Mouse (Mus musculus) liver, embryonic 15.5 days (tissue): ENCODE data around the gene Gtdc1. TPM values are rescaled to one million over a fixed set of nuclear protein-coding genes. Genes with fewer than 3 reads are reported as not detected.

Source experiments
- ATAC-seq: fragments of 200-750 bp; cut with Nextera tagmentation; 2 replicates; pipeline ENCODE4 v1.8.0; 2017; ENCODE audit warnings: moderate number of reproducible peaks, mild to moderate bottlenecking, moderate library complexity; ENCODE audit not compliant: insufficient read depth
- H3K27ac ChIP-seq: fragments of 300-500 bp; sonication (generic); replicated peaks from 2 replicates; pipeline ENCODE4 v1.5.1; 2015; ENCODE audit warnings: mild to moderate bottlenecking, inconsistent platforms
- H3K27me3 ChIP-seq: fragments of 300-500 bp; sonication (generic); 2 replicates; pipeline ENCODE4 v1.6.1; 2015; ENCODE audit warnings: mild to moderate bottlenecking, inconsistent platforms
- H3K36me3 ChIP-seq: fragments of 300-500 bp; sonication (generic); replicated peaks from 2 replicates; pipeline ENCODE4 v1.6.1; 2015; ENCODE audit warnings: moderate library complexity, mild to moderate bottlenecking, inconsistent platforms
- H3K4me1 ChIP-seq: fragments of 300-500 bp; sonication (generic); replicated peaks from 2 replicates; pipeline ENCODE4 v1.6.1; 2015; ENCODE audit warnings: inconsistent platforms
- H3K4me2 ChIP-seq: fragments of 300-500 bp; sonication (generic); 2 replicates; pipeline ENCODE4 v1.6.1; 2015; ENCODE audit warnings: moderate library complexity, mild to moderate bottlenecking, inconsistent platforms
- H3K4me3 ChIP-seq: fragments of 300-500 bp; sonication (generic); replicated peaks from 2 replicates; pipeline ENCODE4 v1.5.1; 2015; ENCODE audit warnings: mild to moderate bottlenecking, inconsistent platforms
- H3K9ac ChIP-seq: fragments of 300-500 bp; sonication (generic); 2 replicates; pipeline ENCODE4 v1.6.1; 2015; ENCODE audit warnings: moderate library complexity, mild to moderate bottlenecking, inconsistent platforms
- H3K9me3 ChIP-seq: fragments of 300-500 bp; sonication (generic); replicated peaks from 2 replicates; pipeline ENCODE4 v1.6.1; 2016; ENCODE audit warnings: inconsistent platforms
- WGBS: fragments of 180-500 bp; shearing (Covaris S2); methylation state at CpG from one replicate; pipeline ENCODE4 v1.1.7; 2015; ENCODE audit warnings: mixed read lengths; ENCODE audit not compliant: insufficient replicate concordance; 5-methylcytosine and 5-hydroxymethylcytosine counted together
- polyA plus RNA-seq: library from polyadenylated mRNA; unstranded; fragments of >200 nt; fragmentation: Nextera tagmentation; extraction: Ambion mirVana; gene quantifications from 2 replicates; pipeline ENCODE4 v1.2.1, GENCODE M21; 2015

The Gtdc1 gene
- polyA plus RNA-seq = 3.7 and 4.0 TPM in 2 replicates

DNA sequence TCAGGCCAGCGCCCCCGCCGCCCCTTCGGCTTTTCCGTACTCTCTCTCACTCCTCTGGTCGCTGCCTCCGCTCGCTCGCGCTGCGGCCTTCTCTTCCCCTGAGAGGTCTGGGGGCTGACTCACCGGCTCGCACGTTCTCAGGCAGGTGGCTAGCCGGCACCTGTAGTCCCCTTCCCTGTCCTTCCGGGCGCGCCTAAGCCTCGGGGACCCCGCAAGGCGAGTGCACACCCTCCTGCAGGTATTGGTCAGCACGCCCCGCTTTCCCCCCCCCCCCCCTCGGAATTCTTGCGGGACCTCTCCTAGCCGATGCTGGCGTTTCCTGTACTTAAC lies at the start of gene Gtdc1:
TSS of gene Gtdc1 (minus strand) at position 176 of the 330 bp plus-strand sequence.
- Histone ChIP-seq H3K9me3 (no peaks in the 10 kb centered on the region), H3K4me2 (peak within 1 kb of the TSS; percentile 99), H3K4me3 (peak within 1 kb of the TSS; percentile 89), H3K27me3 (no peaks in the 10 kb centered on the region), H3K27ac (peak within 1 kb of the TSS; percentile 96), H3K4me1 (peaks cover 31% of the 10 kb centered on the region), H3K9ac (peak within 1 kb of the TSS; percentile 83), H3K36me3 (no peaks in the 10 kb centered on the region)
- under 1% methylated on average over 27 of the region's 27 CpGs for whole genome bisulfite sequencing
- no peak; the same call in 1 of the 2 replicates for ATAC-seq

DNA sequence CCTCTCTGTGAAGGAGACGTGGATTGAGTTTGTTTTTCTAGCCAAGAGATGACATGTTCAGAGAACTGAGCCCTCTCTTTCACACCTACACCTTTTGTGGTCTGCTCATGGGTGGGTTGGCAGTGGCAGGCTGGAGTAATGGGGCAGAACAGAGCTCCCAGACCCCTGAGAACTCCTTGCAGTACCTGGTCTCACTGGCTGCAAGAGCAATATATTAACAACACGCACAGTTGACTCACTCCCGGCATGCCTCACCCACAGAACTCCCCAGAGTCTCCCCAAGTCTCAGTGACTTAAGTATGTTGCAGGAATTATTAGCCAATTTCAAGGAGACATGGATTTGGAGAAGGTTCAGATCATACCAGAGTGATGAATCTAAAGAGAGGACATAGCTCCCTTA lies 49.6 kb upstream of the Gtdc1 start:
- Histone ChIP-seq H3K9me3 (no peaks in the 10 kb centered on the region), H3K4me2 (no peak overlapping the region), H3K4me1 (peaks cover 34% of the 10 kb centered on the region), H3K36me3 (no peaks in the 10 kb centered on the region), H3K27ac (no peak overlapping the region), H3K27me3 (no peaks in the 10 kb centered on the region), H3K4me3 (no peak overlapping the region), H3K9ac (no peak overlapping the region)
- ATAC-seq = no peak
- WGBS = 74% methylated on average over 3 of the region's 3 CpGs

DNA sequence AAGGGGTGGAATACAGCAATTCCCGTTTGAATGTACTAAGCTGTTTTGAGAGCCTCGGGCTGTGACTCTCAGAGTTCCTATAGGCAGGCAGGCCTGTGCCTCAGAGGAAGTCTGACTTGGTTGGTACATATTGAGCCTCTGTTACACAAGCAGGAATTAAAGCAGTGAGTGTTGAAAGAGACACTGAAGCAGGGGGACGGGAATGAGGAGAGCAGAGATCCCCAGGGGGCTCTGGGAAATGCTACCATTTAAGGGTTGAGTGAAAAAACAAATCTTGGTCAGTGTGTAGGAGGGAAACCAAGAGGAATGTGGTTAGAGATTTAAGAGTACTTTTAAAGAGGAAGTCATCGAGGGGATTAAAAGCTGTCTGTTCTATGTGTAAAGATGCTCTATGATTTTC lies 49.0 kb upstream of the Gtdc1 start:
- no peak for ATAC-seq

DNA sequence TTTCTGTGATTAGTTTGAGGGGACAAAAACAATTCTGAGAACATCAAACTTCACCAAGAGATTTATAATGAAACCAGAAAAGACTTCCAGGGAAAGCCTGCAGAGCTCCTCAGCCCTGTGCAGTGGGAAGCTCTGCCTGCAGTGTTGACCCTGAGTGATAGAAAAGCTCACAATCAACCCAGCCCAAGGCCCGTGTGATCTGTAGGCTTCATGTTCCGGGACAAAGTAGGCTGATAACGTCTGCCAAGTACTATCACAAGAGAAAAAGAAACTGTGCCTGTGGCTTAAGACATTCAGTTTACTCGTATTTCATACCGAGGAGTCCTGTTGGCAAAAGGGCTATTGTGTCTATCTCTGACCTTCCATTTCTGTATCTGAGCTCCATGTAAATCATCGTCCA lies 46.4 kb upstream of the Gtdc1 start:
- H3K4me2 ChIP-seq = peak overlapping the region; percentile 11; the same call in 1 of the 2 replicates
- H3K36me3 ChIP-seq = no peaks in the 10 kb centered on the region
- peak overlapping the region; percentile 39; the same call in 1 of the 2 replicates for H3K27ac ChIP-seq
- no peaks in the 10 kb centered on the region for H3K27me3 ChIP-seq
- no peak overlapping the region for H3K9ac ChIP-seq
- no peaks in the 10 kb centered on the region for H3K9me3 ChIP-seq
- WGBS = 22% methylated on average over 6 of the region's 6 CpGs
- H3K4me1 ChIP-seq = peaks cover 51% of the 10 kb centered on the region
- H3K4me3 ChIP-seq = no peak overlapping the region
- peak; percentile 58; the same call in 1 of the 2 replicates for ATAC-seq

More for the DNA sequence above, 49.0 kb upstream of the Gtdc1 start:
- WGBS = 43% methylated on average over 4 of the region's 4 CpGs
- H3K27ac ChIP-seq = no peak overlapping the region
- no peak overlapping the region for H3K4me2 ChIP-seq
- H3K9me3 ChIP-seq = no peaks in the 10 kb centered on the region
- H3K4me3 ChIP-seq = no peak overlapping the region
- no peaks in the 10 kb centered on the region for H3K36me3 ChIP-seq
- peaks cover 34% of the 10 kb centered on the region for H3K4me1 ChIP-seq
- no peaks in the 10 kb centered on the region for H3K27me3 ChIP-seq
- no peak overlapping the region for H3K9ac ChIP-seq

DNA sequence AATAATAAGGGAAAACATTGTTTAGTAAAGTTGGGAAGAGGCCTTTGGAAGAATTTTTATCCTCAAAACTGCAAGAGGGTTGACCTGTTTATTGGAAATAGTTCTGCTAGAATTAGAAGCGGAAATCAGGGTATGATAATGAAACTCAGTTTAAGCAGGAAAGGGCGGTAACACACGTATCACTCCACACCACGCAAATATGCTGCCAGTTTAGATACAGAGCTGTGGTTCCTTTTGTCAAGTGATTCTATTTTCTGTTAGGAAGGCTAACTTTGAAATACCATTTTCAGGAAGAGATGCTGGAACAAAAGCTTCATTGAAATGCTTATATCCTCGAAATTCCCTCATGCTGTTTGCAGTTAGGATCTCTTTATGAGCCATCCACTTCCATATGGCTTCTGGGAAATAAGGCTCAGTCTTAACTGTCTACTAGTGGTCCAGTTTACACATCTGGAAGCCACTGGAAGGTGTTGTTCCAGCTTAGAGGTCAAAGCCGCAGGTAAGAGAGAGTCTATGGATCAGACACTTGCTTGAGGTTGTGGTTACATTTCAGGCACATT lies 42.7 kb upstream of the Gtdc1 start:
- Histone ChIP-seq H3K4me1 (peaks cover 47% of the 10 kb centered on the region), H3K4me2 (peak overlapping the region; percentile 29), H3K4me3 (no peak overlapping the region), H3K27ac (peak overlapping the region; percentile 29; the same call in 1 of the 2 replicates), H3K9me3 (no peaks in the 10 kb centered on the region), H3K27me3 (no peaks in the 10 kb centered on the region), H3K9ac (no peak overlapping the region), H3K36me3 (no peaks in the 10 kb centered on the region)
- 33% methylated on average over 6 of the region's 6 CpGs for WGBS
- peak; percentile 49; the same call in 1 of the 2 replicates for ATAC-seq

DNA sequence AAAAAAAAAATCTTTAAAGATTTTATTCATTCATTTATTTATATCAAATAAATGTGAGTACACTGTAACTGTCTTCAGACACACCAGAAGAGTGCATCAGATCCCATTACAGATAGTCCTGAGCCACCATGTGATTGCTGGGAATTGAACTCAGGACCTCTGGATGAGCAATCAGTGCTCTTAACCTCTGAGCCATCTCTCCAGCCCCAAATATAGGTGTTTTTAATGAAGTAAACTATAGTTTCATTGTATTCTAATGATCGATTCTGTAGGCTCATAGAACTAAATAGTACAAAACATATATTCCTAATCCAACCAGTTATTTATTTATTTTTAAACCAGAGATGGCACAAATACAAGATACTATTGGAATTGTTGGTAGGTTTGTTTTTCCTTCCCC lies 42.2 kb upstream of the Gtdc1 start:
- ATAC-seq = no peak
- peak overlapping the region; percentile 29; the same call in 1 of the 2 replicates for H3K4me2 ChIP-seq
- no peak overlapping the region for H3K9ac ChIP-seq
- H3K4me1 ChIP-seq = peaks cover 44% of the 10 kb centered on the region
- no peaks in the 10 kb centered on the region for H3K36me3 ChIP-seq
- H3K9me3 ChIP-seq = no peaks in the 10 kb centered on the region
- H3K4me3 ChIP-seq = no peak overlapping the region
- WGBS = 80% methylated on average over 1 of the region's 1 CpGs
- H3K27me3 ChIP-seq = no peaks in the 10 kb centered on the region
- no peak overlapping the region for H3K27ac ChIP-seq

DNA sequence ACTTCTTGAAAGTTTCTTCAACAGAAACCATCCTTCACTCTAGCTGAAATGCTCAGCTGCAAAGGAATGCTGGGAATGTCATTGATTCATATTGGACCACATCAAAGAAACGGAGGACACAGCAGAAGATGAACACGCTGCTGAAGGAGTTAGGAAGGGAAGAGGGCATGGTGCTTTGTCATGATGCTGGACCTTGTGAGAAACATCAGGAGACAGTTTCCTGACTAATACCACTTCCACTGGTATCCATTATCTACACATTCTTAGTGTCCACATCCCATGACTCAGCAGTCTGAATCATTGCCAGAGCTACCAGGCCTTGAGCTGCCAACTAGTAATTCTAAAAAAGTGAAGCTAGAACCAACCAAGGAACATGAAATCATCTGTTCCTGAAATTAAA lies 41.8 kb upstream of the Gtdc1 start:
- Histone ChIP-seq H3K4me2 (no peak overlapping the region), H3K27me3 (no peaks in the 10 kb centered on the region), H3K4me1 (peaks cover 40% of the 10 kb centered on the region), H3K4me3 (no peak overlapping the region), H3K9me3 (no peaks in the 10 kb centered on the region), H3K9ac (no peak overlapping the region), H3K36me3 (no peaks in the 10 kb centered on the region), H3K27ac (no peak overlapping the region)
- peak; percentile 77 for ATAC-seq
- 52% methylated on average over 2 of the region's 2 CpGs for WGBS

DNA sequence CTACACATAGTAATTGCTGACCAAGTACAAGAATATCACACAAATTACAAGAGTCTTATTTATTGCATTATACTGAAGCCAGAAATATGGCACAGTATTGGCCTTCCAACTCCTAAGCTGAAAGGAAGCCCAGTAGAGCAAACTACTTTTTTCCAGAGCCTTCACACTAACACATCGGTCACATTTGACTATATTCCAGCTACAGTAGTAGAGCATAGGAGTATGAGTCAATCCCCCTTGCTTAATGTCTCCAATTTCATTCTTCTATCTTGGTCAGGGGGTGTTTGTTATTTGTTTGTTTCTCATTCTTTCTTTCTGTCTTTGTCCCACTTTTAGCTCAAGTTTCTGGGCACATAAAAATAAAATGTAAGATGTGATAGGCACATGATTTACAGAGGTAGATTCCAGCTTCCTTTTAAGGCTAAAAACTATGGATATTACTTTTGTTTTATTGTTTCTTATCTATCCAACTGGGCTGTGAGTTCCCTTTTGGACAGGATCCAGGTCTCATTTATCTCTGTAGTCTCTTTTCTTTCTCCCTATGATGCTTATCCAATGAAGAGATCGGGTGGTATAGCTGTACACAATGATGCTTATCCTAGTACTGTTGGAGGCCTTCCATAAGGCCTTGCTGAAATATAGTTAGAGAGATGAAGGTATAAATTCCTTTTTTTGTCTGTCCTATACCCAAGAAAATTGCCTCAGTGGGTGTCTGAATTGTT lies 38.5 kb upstream of the Gtdc1 start:
- no peak for ATAC-seq
- no peaks in the 10 kb centered on the region for H3K9me3 ChIP-seq
- 73% methylated on average over 2 of the region's 2 CpGs for WGBS
- no peak overlapping the region for H3K4me3 ChIP-seq
- no peak overlapping the region for H3K4me2 ChIP-seq
- H3K9ac ChIP-seq = no peak overlapping the region
- H3K36me3 ChIP-seq = no peaks in the 10 kb centered on the region
- no peaks in the 10 kb centered on the region for H3K27me3 ChIP-seq
- H3K27ac ChIP-seq = no peak overlapping the region
- peaks cover 29% of the 10 kb centered on the region for H3K4me1 ChIP-seq

DNA sequence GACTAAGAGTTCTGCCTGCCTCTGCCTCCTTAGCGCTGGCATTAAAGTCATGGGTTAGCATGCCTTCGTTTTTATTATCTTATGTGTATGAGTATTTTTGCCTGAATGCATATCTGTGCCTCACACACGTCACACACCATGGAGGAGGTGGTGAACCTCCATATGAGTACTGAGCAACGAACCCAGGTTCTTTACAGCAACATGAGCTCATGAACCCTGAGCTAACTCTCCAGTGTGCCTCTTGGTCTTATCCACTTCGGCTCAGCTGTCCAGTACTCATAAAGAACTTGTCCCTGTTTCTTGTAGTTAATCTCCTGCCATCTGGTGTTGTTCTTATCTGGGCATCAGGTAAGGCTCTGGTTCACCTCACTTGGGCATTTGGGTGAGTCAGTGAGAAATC lies 35.2 kb upstream of the Gtdc1 start:
- Histone ChIP-seq H3K4me1 (peaks cover 10% of the 10 kb centered on the region), H3K9me3 (no peaks in the 10 kb centered on the region), H3K4me2 (no peak overlapping the region), H3K36me3 (no peaks in the 10 kb centered on the region), H3K9ac (no peak overlapping the region), H3K27me3 (no peaks in the 10 kb centered on the region), H3K27ac (no peak overlapping the region), H3K4me3 (no peak overlapping the region)
- ATAC-seq = no peak
- 48% methylated on average over 5 of the region's 5 CpGs for WGBS

DNA sequence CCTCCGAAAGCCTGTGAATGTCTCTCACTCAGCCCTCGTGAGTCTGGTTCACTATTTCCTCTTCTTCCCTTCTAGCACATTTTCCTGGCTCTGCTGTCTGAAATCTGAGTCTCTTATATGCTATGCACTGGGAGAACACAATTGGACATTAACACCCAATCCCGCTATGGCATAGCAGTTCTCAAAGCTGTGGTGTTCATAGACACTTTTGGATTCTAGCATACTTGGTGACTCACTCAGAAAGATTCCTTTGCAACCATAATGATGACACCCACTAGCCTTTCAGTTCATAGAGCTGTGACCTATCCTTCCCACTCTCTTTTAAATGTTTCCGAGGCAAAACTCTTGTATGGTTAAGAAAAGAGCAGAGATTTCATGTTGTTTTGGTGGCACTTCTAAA lies 33.7 kb upstream of the Gtdc1 start:
- no peak for ATAC-seq
- no peaks in the 10 kb centered on the region for H3K27me3 ChIP-seq
- 73% methylated on average over 4 of the region's 4 CpGs for WGBS
- peaks cover 13% of the 10 kb centered on the region for H3K4me1 ChIP-seq
- H3K9me3 ChIP-seq = no peaks in the 10 kb centered on the region
- no peak overlapping the region for H3K27ac ChIP-seq
- H3K4me3 ChIP-seq = no peak overlapping the region
- no peaks in the 10 kb centered on the region for H3K36me3 ChIP-seq
- H3K9ac ChIP-seq = no peak overlapping the region
- no peak overlapping the region for H3K4me2 ChIP-seq

DNA sequence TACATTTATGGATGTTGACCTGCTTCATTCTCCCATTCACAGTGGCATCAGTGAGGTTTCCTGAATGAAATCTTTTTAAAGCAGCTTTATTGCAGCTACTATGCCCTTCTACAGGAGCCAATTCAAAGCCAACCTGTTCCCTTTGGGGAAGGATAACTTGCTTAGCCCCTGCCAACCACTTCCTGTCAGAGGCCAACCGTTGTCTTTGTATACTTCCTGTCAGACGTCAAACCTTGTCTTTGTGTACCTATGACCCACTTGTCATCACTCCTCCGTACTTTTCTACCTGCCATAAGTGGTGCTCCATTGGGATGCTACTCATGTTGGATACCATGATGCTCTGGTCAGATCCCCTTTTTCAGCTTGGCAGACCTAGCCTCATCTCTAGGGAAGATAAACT lies 33.1 kb upstream of the Gtdc1 start:
- no peak overlapping the region for H3K9ac ChIP-seq
- no peak overlapping the region for H3K27ac ChIP-seq
- no peaks in the 10 kb centered on the region for H3K9me3 ChIP-seq
- no peaks in the 10 kb centered on the region for H3K27me3 ChIP-seq
- no peak for ATAC-seq
- H3K4me1 ChIP-seq = peaks cover 19% of the 10 kb centered on the region
- no peak overlapping the region for H3K4me3 ChIP-seq
- 33% methylated on average over 3 of the region's 3 CpGs for WGBS
- no peak overlapping the region for H3K4me2 ChIP-seq
- no peaks in the 10 kb centered on the region for H3K36me3 ChIP-seq
